Mouse (Mus musculus): ENCODE measurements around the gene Imp4. TPM values are rescaled to one million over a fixed set of nuclear protein-coding genes. Genes with fewer than 3 reads are reported as not detected.
A peak's percentile ranks its signal among the peaks of the same experiment; 100 is the strongest.

The Imp4 gene
- polyA plus RNA-seq, 1 experiment, result 45.4 TPM

GRCm38 (mm10) chr1:34478891-34479655 lies 39.4 kb downstream of the Imp4 start:
- TF ChIP-seq POLR2A (IDR thresholded peaks at IDR 0.05; ENCODE audit: low read depth, low read length), result no peak
- no peak for TF ChIP-seq CTCF (IDR thresholded peaks at IDR 0.05; ENCODE audit: extremely low read depth, insufficient read length, insufficient replicate concordance, low read depth, low read length)
- H3K4me1 ChIP-seq (ENCODE audit: control insufficient read depth, insufficient read depth, insufficient read length, low read length), result peaks cover 17% of the 10 kb centered on the region; the same call in 1 of the 2 replicates
- H3K27ac ChIP-seq (ENCODE audit: insufficient read depth, low read depth, low read length), result peak overlapping the region; percentile 56; the same call in 1 of the 2 replicates
- H3K4me3 ChIP-seq (ENCODE audit: low read depth, low read length), result no peak overlapping the region
- 39% methylated on average over 11 of the region's 11 CpGs for WGBS
- no peaks in the 10 kb centered on the region for H3K36me3 ChIP-seq (ENCODE audit: control insufficient read depth, insufficient read depth, low read length)
- H3K27me3 ChIP-seq (ENCODE audit: control insufficient read depth, insufficient read depth, low read length), result no peaks in the 10 kb centered on the region

- H3K27me3 ChIP-seq (ENCODE audit: control insufficient read depth, insufficient read depth, low read length), result no peaks in the 10 kb centered on the region
- 0 out of 2 replicates have a peak overlapping the region, but pooled peaks have one; percentile 12 for H3K27ac ChIP-seq (ENCODE audit: insufficient read depth, low read depth, low read length)
- no peaks in the 10 kb centered on the region for H3K36me3 ChIP-seq (ENCODE audit: control insufficient read depth, insufficient read depth, low read length)
- H3K4me1 ChIP-seq (ENCODE audit: control insufficient read depth, insufficient read depth, insufficient read length, low read length), result peaks cover 19% of the 10 kb centered on the region; the same call in 1 of the 2 replicates
- H3K4me3 ChIP-seq (ENCODE audit: low read depth, low read length), result no peak overlapping the region
- TF ChIP-seq POLR2A (IDR thresholded peaks at IDR 0.05; ENCODE audit: low read depth, low read length) (no peak), CTCF (IDR thresholded peaks at IDR 0.05; ENCODE audit: extremely low read depth, insufficient read length, insufficient replicate concordance, low read depth, low read length) (no peak)
- WGBS, result 31% methylated on average over 5 of the region's 5 CpGs
These were observed 41.1 kb downstream of the Imp4 start for GRCm38 (mm10) chr1:34480801-34481200.

- no peaks in the 10 kb centered on the region for H3K27me3 ChIP-seq (ENCODE audit: control insufficient read depth, insufficient read depth, low read length)
- WGBS, result 8% methylated on average over 5 of the region's 5 CpGs
- H3K36me3 ChIP-seq (ENCODE audit: control insufficient read depth, insufficient read depth, low read length), result no peaks in the 10 kb centered on the region
- H3K4me3 ChIP-seq (ENCODE audit: low read depth, low read length), result no peak overlapping the region
- peak overlapping the region; percentile 72 for H3K27ac ChIP-seq (ENCODE audit: insufficient read depth, low read depth, low read length)
- peaks cover 19% of the 10 kb centered on the region; the same call in 1 of the 2 replicates for H3K4me1 ChIP-seq (ENCODE audit: control insufficient read depth, insufficient read depth, insufficient read length, low read length)
- TF ChIP-seq CTCF (IDR thresholded peaks at IDR 0.05; ENCODE audit: extremely low read depth, insufficient read length, insufficient replicate concordance, low read depth, low read length) (no peak), POLR2A (IDR thresholded peaks at IDR 0.05; ENCODE audit: low read depth, low read length) (no peak)
These were observed 42.4 kb downstream of the Imp4 start for GRCm38 (mm10) chr1:34481920-34482669.

GRCm38 (mm10) chr1:34484470-34484869 lies 44.8 kb downstream of the Imp4 start:
- WGBS, result 73% methylated on average over 10 of the region's 10 CpGs
- Histone ChIP-seq H3K36me3 (ENCODE audit: control insufficient read depth, insufficient read depth, low read length) (no peaks in the 10 kb centered on the region), H3K4me3 (ENCODE audit: low read depth, low read length) (peak overlapping the region; percentile 12; the same call in 1 of the 2 replicates), H3K4me1 (ENCODE audit: control insufficient read depth, insufficient read depth, insufficient read length, low read length) (peaks cover 11% of the 10 kb centered on the region; the same call in 1 of the 2 replicates), H3K27me3 (ENCODE audit: control insufficient read depth, insufficient read depth, low read length) (no peaks in the 10 kb centered on the region), H3K27ac (ENCODE audit: insufficient read depth, low read depth, low read length) (no peak overlapping the region)
- TF ChIP-seq POLR2A (IDR thresholded peaks at IDR 0.05; ENCODE audit: low read depth, low read length) (no peak), CTCF (IDR thresholded peaks at IDR 0.05; ENCODE audit: extremely low read depth, insufficient read length, insufficient replicate concordance, low read depth, low read length) (no peak)

GRCm38 (mm10) chr1:34485461-34486188 lies 46.0 kb downstream of the Imp4 start:
- Histone ChIP-seq H3K4me3 (ENCODE audit: low read depth, low read length) (peak overlapping the region; percentile 51), H3K4me1 (ENCODE audit: control insufficient read depth, insufficient read depth, insufficient read length, low read length) (peaks cover 11% of the 10 kb centered on the region; the same call in 1 of the 2 replicates), H3K27me3 (ENCODE audit: control insufficient read depth, insufficient read depth, low read length) (no peaks in the 10 kb centered on the region), H3K27ac (ENCODE audit: insufficient read depth, low read depth, low read length) (peak overlapping the region; percentile 36; the same call in 1 of the 2 replicates), H3K36me3 (ENCODE audit: control insufficient read depth, insufficient read depth, low read length) (no peaks in the 10 kb centered on the region)
- no peak for TF ChIP-seq POLR2A (IDR thresholded peaks at IDR 0.05; ENCODE audit: low read depth, low read length)
- peak; percentile 71; the same call in 1 of the 2 replicates for TF ChIP-seq CTCF (IDR thresholded peaks at IDR 0.05; ENCODE audit: extremely low read depth, insufficient read length, insufficient replicate concordance, low read depth, low read length)
- 8% methylated on average over 25 of the region's 25 CpGs for WGBS

GRCm38 (mm10) chr1:34487383-34487782 lies 47.7 kb downstream of the Imp4 start:
- H3K36me3 ChIP-seq (ENCODE audit: control insufficient read depth, insufficient read depth, low read length), result no peaks in the 10 kb centered on the region
- no peaks in the 10 kb centered on the region for H3K27me3 ChIP-seq (ENCODE audit: control insufficient read depth, insufficient read depth, low read length)
- 91% methylated on average over 3 of the region's 3 CpGs for WGBS
- no peak for TF ChIP-seq POLR2A (IDR thresholded peaks at IDR 0.05; ENCODE audit: low read depth, low read length)
- no peak overlapping the region for H3K27ac ChIP-seq (ENCODE audit: insufficient read depth, low read depth, low read length)
- peaks cover 2% of the 10 kb centered on the region; the same call in 1 of the 2 replicates for H3K4me1 ChIP-seq (ENCODE audit: control insufficient read depth, insufficient read depth, insufficient read length, low read length)
- H3K4me3 ChIP-seq (ENCODE audit: low read depth, low read length), result no peak overlapping the region

Data from small intestine, adult 2 months (tissue).